Mouse (Mus musculus) kidney, adult 2 months (tissue): ENCODE data around the gene Otop3.

Experiments
- CTCF ChIP-seq: fragments of 200-500 bp; conservative IDR thresholded peaks from 2 replicates; pipeline ENCODE4 v1.5.1; 2011; ENCODE audit warnings: low read depth, mild to moderate bottlenecking, control low read depth, low read length, moderate library complexity, mixed read lengths; ENCODE audit not compliant: insufficient read depth, insufficient read length
- POLR2A ChIP-seq: fragments of 200-500 bp; IDR thresholded peaks from one replicate; pipeline ENCODE4 v1.6.1; 2011; ENCODE audit warnings: low read depth, low read length, control low read depth

DNA sequence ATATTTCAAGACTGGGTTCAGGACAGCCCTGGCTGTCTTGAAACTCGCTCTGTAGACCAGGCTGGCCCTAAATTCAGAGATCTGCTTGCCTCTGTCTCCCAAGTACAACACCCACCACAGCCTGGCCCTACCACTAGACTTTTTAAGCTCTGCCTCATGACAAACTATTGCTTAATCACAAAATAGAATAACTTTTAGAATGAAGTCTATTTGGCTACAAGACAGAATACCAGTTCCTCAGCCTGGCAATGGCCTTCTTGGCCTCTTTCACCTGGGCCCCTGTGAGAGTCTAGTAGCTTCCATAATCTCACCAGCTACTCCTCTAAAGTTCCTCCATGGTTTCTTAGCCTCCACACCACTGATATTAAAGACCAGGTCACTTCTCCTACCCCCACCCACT is 44.2 kb upstream of the Otop3 start:
- TF ChIP-seq CTCF, result no peak
- no peak for TF ChIP-seq POLR2A
